Mouse (Mus musculus): ENCODE data around the gene Mpv17. TPM values are rescaled to one million over a fixed set of nuclear protein-coding genes. Genes with fewer than 3 reads are reported as not detected.
A peak's percentile ranks its signal among the peaks of the same experiment; 100 is the strongest.

The Mpv17 gene
- total RNA-seq, 2 experiments from 2014 or later, result 16.9 to 24.2 TPM

DNA sequence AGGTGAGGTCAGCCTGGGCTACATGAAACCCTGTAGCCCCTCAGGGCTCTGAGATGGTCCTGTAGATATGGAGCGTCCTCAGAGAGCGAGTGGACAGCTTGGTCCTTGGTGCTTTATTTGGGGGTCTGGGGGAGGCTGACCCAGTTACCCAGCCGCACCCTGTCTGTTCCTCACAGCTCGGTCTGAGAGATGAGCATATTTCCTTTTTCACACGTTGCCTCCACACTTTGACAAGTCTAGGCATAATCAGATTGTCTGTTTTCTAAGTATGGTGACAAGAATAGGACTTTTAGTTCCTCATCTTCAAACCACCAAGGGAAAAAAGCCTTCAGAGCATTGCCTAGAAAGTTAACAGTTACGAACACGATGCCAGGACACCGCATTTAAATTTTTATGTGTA lies 32.9 kb downstream of the Mpv17 start:
- H3K4me3 ChIP-seq, result peak overlapping the region; percentile 83
- intact Hi-C loops (cut with DNase I), result no loop called here
- peak overlapping the region; percentile 25 for H3K27ac ChIP-seq
- no peak for TF ChIP-seq CTCF (IDR thresholded peaks at IDR 0.05)
- no peak for DNase-seq

DNA sequence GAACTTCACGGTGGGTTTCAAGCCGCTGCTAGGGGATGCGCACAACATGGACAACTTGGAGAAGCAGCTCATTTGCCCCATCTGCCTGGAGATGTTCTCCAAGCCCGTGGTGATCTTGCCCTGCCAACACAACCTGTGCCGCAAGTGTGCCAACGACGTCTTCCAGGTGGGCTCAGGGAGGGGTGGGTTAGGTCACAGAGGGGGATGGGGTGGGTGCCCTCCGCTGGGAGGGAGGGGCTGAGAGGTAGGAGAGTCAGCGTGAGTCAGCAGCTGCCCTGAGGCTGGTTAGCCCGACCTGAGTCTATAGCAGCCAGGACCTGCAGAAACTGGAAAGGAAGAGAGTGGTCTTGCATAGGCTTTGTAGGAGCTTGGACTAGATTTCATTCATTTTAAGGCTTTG lies 37.1 kb downstream of the Mpv17 start:
- DNase-seq, result peak; percentile 74
- TF ChIP-seq CTCF (IDR thresholded peaks at IDR 0.05), result no peak
- intact Hi-C loops (cut with DNase I), result no loop called here
- H3K4me3 ChIP-seq, result peak overlapping the region; percentile 83
- H3K27ac ChIP-seq, result peak overlapping the region; percentile 99

DNA sequence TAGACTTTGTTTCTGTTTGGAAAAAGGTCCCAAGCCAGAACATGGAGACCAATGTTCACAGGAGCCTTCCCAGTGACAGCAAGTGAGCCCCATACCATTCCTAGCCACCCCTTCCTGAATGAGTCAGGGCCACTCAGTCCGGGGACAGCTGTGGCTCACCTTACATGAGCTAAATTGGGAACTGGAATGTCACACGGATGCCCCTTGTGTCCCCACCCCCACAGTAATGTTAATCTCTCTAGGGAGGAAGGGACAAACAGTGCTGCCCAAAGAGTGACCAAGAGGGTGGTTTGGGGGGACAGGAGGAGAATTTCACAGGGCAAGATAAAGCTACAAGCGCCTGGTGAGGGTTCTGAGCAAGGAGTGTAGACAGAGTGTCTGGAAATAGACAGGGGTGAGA lies 37.7 kb downstream of the Mpv17 start, which contains the start of gene Trim54:
Gene Trim54, plus strand, starts transcription at position 359 of the 400 bp plus-strand sequence.
- Histone ChIP-seq H3K4me3 (peak within 1 kb of the TSS; percentile 83), H3K27ac (peak within 1 kb of the TSS; percentile 99)
- no peak for TF ChIP-seq CTCF (IDR thresholded peaks at IDR 0.05)

DNA sequence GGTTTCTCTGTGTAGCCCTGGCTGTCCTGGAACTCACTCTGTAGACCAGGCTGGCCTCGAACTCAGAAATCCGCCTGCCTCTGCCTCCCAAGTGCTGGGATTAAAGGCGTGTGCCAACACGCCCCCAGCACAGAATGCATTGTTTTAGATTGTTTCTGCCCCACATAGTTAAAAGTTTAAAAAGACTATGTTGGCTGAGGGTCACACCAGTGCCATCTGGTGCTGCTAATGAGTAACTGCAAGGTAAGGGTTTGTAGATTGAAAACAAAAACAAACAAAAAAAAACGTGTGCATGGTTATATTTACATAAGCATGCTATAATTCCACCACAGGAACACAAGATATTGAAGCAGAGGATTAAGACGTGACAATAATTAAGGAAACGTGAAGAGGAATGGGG lies 43.3 kb downstream of the Mpv17 start:
- Histone ChIP-seq H3K4me3 (no peak overlapping the region), H3K27ac (0 out of 2 replicates have a peak overlapping the region, but pooled peaks have one; percentile 51)
- intact Hi-C loops (cut with DNase I), result no loop called here
- peak; percentile 70 for TF ChIP-seq CTCF (IDR thresholded peaks at IDR 0.05)
- no peak for DNase-seq

More for the DNA sequence above, 37.7 kb downstream of the Mpv17 start, which contains the start of gene Trim54:
- DNase-seq, result peak; percentile 78
- intact Hi-C loops (cut with DNase I), result no loop called here

DNA sequence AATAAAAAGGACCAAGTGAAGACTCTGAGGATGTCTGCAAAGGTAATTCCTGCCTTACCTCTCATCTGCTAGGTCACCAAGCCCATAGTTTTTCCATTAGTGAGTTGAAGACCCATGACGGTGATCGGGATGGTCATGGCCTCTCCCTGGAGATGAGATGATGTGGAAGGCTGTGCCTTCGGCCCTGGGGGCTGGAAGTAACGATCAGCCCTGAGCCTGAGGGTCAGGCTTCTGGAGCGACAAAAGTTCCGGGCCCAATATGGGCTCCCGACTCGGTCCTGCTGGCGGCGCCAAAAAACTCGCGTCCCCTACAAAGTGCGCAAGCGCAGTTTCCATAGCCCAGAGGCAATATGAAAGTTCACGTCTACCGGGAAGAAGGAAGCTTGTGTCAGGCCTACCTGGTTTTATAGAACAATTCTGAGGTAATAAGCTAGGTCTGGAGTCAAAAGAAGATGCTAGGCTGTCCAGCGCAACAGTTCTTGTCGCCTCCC lies 46.0 kb downstream of the Mpv17 start, which contains the start of gene Slc30a3:
Gene Slc30a3, minus strand, starts transcription at position 238 of the 491 bp plus-strand sequence.
- no peak for DNase-seq
- intact Hi-C loops (cut with DNase I), result no loop called here
- Histone ChIP-seq H3K27ac (no peak within 1 kb of the TSS), H3K4me3 (no peak within 1 kb of the TSS)
- TF ChIP-seq CTCF (IDR thresholded peaks at IDR 0.05), result no peak

DNA sequence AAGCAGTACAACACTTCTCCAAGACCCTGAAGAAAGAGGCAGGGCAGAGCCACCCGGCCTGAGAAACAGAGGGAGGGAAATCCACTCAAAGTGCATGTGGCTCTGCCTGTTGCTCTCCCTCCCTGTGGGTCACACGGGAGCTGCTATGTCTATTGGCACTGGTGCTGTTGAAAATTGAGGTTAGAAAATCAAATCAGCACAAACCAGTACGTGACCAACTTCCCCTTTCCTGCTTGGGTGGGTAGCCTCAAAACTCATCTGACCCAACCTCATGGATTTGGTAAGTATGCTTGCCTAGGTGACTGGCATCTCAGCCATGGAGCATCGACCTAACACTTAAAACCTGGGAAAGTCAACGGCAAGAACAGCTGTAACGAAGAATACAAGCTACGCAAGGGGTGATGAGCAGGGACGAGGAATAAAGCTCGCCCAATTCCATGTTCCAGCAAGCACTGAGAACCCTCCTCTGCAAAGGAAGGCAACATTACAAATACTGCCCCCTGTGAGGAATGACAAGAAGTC lies 48.2 kb downstream of the Mpv17 start, which contains the start of gene Dnajc5g:
Gene Dnajc5g, plus strand, starts transcription at position 472 of the 522 bp plus-strand sequence.
- DNase-seq, result no peak
- intact Hi-C loops (cut with DNase I), result no loop called here
- Histone ChIP-seq H3K27ac (no peak within 1 kb of the TSS), H3K4me3 (no peak within 1 kb of the TSS)
- no peak for TF ChIP-seq CTCF (IDR thresholded peaks at IDR 0.05)

DNA sequence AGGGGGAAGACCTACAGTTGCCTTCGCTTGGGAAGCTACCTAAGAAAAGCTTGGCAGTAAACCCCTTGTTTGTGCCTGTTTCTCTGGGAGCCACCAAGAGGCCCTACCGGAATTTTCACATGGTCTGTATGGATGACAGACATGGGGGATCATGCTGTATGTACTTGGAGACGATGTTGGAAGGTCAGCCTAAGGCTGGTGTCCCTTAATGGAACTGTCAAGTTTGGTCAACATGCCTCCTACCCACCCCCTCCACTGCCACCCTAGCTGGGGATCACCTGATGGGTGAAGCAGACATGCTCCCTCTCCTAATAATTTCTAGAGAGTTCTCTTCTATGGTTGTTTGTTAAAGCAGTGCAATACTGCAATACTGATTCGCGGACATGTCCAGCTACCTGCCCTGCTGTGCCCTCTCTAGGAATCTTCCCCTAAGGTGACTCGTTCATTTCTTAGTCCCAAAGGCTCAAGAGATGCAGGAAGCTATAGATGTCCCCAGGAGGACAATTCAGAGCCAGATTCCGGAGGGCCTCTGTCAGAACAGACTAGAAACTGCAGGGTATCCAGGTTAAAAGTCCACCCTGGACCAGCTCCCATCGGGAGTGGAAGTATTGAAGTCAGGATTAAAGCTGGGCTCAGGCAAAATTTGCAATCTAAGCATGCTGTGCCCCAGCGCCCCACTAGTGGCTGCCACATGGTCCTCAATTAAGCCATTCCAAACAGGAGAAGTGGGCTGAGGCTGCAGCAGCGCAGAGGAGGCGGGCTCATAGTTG lies 58.2 kb downstream of the Mpv17 start:
- peak overlapping the region; percentile 67 for H3K4me3 ChIP-seq
- H3K27ac ChIP-seq, result no peak overlapping the region
- intact Hi-C loops (cut with DNase I), result no loop called here
- no peak for TF ChIP-seq CTCF (IDR thresholded peaks at IDR 0.05)
- DNase-seq, result no peak

DNA sequence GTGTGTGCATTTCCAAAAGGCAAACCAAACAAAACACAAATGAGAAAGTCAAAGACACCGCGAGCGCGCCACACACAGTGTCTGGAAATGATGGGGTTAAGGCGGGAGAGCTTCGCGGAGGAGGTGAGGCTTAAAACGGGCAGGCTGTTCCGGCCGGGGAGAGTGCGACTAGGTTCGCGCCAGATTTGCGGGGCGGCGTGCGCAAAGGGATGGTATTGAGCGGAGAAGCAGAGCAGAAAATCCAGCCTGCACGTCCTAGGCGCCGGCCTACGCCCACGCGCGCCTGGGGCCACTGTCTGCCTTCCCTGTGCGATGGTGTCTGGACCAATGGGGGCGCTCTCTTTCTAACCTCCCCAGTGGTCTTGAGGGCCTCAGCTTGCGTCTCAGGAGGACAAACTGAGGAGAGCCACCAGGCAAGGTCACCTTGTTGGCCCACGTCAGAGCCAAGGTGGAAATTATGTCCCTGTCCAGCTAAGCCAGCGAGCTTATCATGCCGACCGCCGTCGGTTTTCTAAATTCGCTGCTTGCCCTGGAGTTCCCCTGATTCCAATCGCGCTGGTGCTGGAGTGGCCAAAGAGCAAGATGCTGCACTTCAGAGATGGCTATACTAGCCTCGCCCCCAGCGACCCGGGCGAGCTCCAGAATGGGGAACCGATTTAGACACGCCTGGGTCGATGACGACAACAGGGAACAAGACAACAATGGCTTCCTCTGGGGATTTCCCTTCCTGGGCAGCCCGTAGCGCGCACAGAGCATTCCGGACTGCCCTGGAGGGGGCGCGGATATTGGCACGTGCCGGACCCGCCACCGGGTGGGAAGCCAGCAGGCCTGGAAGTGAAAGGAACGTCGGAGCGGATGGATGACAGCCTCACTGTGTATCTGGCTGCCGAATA lies 59.0 kb downstream of the Mpv17 start:
- intact Hi-C loops (cut with DNase I), result no loop called here
- H3K4me3 ChIP-seq, result peak overlapping the region; percentile 67
- no peak overlapping the region for H3K27ac ChIP-seq
- peak; percentile 63 for DNase-seq
- TF ChIP-seq CTCF (IDR thresholded peaks at IDR 0.05), result peak; percentile 22; the same call in 1 of the 2 replicates

DNA sequence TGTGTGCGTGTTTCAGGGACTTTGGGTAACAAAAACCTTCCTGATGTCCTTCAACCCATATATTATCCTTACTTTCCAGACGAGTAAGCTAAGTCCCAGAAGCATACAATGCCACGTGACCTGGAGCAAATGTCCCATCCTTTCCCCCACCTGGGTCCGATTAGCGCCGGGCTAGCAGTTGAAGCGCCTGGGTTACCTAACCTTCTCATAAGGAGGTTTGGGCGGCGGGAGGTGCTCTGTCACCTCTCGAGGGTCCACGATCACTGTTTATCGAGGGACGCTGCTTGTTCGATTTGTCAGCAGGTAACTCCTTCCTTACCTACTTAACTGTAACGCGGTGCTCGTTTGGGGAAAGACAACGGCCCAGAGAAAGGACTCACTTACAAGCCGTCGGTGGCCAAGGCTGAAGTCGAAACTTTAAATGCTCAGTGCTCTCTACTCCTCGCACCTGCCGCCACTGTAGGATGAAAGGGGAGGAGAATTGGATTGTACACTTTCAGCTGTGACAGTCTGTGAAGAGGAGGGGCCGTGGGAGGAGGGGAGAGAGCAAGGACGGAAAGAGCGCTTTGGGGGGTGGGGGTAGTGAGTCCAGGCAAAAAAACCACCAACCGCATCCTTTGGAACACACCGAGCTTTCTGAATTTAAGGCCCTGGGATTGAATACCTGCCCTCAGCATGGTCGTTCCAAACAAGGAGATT lies 59.8 kb downstream of the Mpv17 start:
- H3K4me3 ChIP-seq, result peak overlapping the region; percentile 67
- intact Hi-C loops (cut with DNase I), result no loop called here
- DNase-seq, result no peak
- TF ChIP-seq CTCF (IDR thresholded peaks at IDR 0.05), result no peak
- no peak overlapping the region for H3K27ac ChIP-seq

DNA sequence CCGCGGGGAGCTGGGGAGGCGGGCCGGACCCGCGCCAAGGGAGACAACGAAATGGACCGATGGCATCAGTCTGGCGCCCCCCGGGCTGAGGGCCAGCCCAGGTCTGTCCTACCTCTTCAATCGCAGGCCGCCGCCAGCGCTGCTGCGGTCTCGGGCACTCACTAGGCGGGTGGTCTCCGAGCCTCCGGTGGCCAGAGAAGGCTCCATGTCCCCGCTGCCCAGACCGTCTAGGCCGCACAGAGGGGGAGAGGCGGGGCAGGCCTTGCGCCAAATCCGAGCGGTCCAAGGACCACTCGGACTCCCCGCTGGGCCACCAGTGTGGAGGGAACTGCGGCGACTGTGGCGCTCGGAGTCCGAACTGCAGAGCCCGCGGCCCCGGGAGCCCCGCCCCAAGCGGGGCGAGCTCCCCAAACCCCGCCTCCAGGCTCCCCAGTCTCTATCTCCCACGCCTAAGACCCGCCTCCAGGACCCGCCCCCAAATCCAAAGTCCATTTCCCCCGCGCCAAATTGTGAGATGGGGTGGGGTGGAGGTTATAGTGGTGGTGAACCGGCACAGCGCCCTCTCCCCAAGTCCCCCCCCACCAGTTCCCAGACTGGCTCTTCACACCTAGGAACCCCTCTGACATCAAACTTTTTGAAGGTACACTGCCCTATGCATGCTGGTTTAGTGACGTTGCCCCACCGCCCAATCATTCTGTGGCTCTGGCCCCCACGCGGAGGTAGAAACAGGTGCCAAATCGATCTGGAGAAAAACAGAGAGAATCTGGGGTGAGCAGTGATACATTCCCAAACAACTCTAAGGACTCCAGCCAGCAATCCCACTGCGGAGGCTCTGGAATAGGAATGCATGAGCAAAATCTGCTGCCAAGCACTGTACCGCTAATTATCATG lies 60.7 kb downstream of the Mpv17 start:
- peak overlapping the region; percentile 67 for H3K4me3 ChIP-seq
- peak; percentile 60 for DNase-seq
- intact Hi-C loops (cut with DNase I), result no loop called here
- TF ChIP-seq CTCF (IDR thresholded peaks at IDR 0.05), result no peak
- H3K27ac ChIP-seq, result no peak overlapping the region
